Mouse (Mus musculus) 416B (cell line): ENCODE measurements around the gene Gm10401.
"Not testable (repeated sequence)": the region's sequence is repeated elsewhere in the genome, so short reads cannot be mapped to it uniquely, and the experiment has no call there.

ENCODE experiments used
- DNase-seq: peaks from one replicate; pipeline ENCODE4 v3.0.0; 2011; ENCODE audit warnings: low read depth

Gm10401 gene

DNA sequence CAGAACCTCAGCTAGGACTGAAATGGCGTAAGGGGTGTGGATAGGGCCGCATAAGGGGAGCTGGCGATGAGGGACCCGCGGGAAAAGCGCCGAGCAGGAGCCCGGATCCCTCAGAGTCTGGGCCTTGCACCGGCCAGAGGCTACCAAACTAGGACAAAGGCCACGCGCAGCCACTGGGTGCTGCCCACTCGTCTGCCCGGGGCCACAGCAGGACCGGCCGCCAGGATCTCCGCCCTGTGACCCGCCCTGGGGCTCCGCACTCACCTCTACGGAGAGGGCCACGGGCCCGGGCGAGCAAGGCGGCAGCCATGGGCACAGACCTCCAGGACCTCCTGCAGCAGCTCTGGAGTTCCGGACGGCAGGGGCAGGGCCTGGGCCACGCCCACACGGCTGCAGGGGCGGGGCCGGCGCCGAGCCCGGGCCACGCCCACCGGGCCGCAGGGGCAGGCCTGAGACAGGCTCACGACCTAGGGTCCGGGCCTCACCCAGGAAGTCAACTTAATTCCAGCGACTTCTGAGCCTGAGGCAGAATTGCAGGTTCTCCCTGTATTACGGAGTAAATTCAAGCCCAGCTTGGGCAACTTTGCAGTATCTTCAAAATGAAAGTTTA is 21.0 kb upstream of the Gm10401 start, which contains the start of gene Acads:
TSS of gene Acads (minus strand) at position 386 of the 610 bp plus-strand sequence.
- DNase-seq = peak; percentile 81

DNA sequence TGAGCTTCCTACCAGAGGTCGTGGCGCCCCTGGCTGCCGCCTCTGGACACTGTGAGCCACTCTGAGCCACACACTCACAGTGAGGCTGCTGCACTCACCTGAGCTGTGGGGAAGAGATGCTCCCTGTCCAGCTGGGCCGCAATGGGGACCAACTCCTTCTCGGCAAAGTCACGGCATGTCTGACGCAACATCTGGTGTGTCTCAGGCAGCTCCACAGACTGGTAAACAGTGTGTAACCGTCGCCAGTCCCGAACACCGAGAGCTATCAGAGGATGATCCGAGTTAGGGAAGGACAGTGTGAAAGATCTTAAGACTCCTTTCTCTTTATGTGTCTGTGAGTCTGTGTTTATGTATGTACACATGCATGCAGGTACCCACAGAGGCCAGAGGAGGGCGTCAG is 19.4 kb upstream of the Gm10401 start:
- no peak for DNase-seq

DNA sequence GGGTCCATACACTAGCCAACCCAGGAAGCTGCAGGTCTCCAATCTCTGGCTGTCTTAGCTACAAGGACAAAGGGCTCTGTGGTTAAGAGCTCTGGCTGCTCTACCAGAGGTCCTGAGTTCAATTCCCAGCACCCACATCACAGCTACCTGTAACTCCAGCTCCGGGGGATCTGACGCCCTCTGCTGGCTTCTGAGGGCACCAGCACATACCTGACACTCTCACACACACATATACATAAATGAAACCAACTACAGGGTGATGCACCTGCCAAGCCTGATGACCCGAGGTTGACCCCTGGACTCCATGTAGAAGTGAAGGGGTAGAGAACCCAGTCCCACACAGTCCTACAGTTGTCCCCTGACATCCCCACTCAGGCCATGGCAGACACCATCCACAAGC is 18.3 kb upstream of the Gm10401 start:
- no peak for DNase-seq

DNA sequence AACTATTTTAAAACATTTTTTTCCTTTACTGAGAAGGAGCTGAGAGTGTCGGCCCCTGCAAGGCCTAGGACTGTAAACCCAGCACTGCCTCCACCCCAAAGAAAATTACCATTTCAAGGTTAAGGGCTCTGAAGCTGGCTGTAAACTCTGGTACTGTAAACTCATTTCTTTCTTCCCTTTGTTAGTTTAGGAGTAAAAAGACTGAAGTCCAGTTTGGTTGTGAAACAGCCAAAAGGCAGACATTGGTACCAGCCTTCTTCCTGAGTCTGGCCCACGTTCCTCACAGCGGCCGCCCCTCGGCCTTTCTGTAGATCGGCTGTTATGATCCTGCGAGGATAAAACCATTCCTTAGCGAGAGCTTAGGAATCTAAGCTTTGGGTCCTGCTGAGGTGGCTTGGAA is 16.4 kb upstream of the Gm10401 start:
- no peak for DNase-seq

DNA sequence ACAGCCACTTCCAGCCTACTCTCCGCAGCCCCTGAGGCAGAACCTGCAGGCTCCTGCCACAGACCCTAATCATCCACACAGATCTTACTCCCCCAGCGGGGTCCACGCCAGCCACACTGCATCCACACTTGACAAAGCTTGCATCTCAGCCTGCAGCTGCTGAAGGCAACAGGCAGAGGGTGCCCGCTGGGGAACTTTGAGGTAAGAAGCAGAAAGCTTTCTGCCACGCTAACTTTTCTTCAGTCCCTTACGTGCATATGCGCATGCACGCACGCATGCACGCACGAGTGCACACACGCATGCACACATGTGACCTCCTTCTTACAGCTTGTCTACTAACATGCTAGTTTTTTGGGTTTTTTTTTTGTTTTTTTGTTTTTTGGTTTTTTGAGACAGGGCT is 15.1 kb upstream of the Gm10401 start:
- DNase-seq = no peak

DNA sequence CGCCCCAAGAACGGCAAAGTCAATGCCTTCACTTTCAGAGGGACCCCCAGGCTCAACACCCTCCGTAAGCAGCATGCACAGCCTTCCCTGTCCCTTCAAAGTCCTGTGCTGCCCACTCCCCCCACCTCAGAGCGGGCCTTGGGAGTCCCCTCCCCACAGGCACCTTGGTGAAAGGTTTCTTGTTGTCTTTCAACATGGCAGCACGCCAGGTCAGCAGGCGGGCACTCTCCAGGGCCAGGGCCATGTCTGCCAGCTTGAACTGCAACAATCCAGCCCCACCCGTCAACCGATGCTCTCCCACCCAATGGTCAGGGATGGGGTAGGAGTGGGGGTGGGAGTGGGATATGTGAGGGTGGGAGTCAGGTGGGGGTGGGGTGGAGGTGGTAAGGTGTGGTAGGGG is 13.1 kb upstream of the Gm10401 start:
- DNase-seq = no peak

DNA sequence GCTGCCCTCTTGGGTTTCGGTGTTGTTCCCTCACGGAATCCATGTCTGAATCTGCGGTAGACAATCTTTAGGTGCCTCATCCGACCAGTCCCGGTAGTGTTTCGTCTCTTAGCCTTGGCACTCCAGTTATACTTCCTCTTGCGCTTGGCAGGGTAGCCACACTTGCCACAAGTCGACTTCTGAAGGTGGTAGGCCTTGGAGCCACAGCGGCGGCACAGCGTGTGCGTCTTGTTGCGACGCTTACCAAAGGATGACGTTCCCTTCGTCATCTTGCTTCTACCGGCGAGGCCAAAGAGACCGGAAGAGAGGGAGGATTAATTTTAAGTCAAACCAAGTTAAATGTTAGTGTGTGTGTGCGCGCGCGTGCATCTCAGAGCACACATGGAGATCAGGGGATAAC is 5.2 kb upstream of the Gm10401 start:
- DNase-seq = not testable (repeated sequence)

DNA sequence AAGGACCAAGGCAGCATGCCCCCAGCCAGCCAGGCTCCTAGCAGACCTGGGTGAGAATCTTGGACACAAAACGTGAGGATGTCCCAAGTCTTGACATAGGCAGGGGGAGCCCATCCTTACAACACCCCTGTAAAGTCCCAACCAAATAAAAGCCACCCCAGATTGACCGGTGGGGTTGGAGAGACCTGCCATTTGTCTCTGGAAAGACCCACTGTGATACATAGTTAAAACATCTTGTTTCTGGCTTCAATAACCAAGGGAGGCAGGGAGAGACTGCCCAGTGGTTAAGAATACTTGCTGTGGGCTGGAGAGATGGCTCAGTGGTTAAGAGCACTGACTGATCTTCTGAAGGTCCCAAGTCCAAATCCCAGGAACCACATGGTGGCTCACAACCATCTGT is 4.1 kb upstream of the Gm10401 start:
- no peak for DNase-seq

DNA sequence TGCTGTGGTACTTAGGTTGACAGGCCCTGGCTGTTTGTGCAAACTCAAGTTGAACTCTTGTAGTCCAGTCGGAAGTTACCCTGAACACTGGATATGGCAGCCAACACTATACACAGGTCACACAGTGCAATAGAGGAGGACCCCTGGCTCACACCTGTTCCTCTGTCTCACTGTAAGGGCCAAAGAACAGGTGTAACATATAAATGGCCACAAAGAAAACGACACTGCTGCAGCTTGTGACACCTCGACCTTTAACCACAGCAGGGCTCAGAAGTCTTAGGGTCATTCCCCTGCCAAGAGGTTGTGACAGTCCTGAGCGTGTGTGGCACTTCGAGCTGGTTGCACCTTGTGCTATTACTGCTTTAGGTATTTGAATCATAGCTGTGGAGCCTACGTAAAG is 2.4 kb upstream of the Gm10401 start:
- DNase-seq = no peak

DNA sequence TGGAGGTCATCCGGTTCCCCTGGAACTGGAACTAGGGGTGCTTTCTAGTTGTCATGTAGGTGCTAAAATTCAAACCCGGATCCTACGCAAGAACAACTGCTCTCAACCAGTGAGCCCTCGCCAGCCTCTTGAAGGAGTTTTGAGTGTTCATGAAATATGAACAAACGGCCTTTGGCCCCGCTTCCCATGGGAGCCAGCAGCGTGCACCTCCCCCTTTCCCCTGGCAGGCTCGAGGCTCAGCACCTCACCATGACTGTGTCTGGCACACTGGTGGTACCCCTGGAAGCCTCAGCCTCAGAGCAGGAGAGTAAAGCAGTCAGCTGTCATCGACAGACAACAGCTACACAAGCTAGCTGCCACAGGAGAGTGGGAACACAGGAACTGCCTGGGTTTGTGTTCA is 1.9 kb upstream of the Gm10401 start:
- DNase-seq = no peak

DNA sequence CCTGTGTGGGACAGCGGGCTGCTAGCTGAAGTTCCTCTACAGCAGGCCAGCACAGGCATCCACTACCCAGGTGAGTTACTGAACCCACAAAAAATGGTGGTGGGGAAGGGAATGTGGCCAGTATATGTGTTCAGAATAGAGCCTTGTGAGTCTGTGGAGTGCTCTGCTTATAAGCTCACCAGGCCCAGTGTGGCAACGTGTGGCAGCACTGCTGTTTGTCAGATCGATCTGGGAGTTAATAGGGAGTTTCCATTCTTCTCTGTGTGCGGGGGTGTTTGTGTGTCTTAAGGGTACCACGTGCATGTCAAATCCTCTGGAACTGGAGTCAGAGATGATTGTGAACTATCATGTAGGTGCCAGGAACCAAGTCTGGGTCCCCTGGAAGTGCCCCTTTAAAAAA is 1.4 kb upstream of the Gm10401 start:
- DNase-seq = no peak

DNA sequence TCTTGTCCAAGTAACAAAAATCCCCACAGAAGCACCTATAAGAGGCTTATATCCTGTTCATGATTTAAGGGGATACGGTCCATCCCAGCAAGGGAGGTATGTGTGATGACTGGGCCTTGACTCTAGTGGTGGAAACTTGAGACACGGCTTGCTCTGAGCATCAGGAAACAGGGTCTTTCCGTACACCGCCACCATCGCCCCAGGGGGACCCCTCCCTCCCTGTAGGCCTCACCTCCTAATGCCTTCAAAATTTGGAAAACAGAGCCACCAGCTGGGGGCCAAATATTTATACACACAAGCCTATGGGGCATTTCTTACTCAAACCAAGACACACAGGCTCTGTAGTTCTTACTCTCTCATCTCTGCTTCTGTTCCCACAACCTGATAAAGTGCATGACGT is 6.3 kb downstream of the Gm10401 start:
- no peak for DNase-seq

DNA sequence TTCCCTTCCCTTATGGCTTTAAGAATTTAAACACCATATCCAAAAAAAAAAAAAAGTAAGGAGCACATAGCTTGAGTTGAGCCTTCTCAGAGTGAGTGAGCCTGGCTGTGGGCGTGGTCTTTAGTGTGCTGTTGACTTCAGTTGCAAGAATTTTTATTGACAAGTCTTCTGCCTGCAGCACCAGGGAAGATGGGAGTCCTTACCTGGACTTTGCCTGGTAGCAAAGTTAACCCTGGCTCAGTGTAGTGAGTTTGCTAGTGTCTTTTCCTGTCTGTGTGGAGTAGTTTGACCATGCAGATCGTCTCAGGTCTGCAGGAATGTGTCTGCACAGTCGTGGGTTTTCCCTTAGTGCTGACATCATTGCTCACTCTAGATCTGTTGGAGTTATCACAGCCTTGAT is 7.1 kb downstream of the Gm10401 start:
- DNase-seq = no peak

DNA sequence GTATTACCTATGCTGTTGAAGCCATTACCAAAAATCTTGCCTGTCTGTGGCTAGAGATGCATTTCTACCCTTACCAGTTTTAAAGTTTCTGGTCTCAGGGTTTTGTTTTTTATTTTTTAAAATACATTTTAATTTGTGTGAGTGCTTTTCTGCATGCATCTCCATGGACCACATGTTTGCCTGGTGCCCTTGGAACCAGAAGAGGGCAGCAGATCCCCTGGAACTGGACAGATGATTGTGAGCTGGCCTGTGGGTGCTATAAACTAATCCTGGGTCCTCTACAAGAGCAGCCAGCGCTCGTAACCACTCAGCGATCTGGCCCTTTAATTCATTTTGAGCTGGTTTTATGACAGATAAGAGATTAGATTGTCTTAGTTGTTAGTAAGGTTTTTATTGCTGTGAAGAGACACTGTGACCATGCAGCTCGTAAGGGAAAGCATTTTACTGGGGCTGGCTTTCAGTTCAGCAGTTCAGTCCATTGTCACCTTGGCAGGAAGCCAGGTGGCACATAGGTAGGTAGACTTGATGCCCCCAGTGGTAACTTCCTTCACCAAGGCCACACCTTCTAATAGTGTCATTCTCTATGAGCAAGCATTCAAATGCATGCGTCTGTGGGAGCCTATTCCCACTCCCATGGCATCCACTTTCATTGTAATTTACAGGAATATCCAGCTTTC is 8.4 kb downstream of the Gm10401 start:
- DNase-seq = no peak

DNA sequence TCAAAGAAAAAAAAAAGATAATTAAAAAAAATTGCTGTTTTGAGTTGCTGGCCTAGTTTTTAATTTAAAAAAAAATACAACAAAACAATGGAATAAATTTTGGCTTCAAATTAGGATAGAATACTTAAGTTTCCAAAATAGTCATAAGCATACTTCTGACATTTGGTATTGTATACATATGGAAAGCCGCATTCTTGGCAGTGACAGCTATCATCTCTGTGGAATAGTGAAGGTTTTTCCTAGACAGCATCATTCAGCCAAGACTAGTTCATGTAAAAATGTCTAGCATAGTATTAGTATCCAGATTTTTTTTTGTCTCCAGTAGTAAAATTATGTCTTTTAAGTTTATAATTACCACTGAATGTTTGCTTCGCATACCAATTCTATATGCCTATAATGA is 12.4 kb downstream of the Gm10401 start:
- DNase-seq = no peak

DNA sequence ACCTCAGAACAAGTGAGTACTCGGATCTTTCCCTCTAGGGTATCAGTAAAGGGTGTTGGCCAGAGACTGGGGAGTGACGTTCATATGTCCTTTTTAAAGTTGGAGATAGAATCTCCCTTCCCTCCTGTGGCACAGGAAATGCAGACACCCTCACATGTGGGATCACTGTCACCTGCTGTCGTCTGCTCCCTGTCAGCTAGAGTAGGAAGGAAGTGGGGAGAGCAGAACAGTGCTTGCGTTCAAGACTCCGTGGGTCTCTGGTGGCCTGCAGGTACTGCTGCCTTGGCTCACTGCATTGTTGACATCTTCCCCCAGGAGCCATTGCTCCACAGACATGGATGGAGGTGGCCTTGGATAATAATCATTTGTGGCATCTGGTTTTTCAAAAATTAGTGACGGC is 14.6 kb downstream of the Gm10401 start:
- DNase-seq = no peak

DNA sequence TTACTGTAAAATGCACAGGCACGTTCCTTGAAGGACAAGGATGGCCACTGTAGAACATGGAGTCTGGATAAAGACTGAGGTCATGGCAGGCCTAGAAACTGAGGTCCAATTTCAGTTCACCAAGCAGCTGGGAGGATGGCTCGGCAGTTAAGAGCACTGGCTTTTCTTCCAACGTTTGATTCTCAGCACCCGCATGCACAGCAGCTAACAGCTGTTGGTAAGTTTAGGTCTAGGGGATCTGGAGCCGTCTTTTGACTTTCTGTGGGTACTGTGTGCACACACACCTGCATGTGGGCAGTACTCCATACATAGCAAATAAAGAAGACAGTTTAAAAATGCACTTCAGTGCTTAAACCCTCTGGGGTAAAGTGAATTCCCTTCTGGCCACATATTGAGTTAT is 16.5 kb downstream of the Gm10401 start:
- DNase-seq = no peak

DNA sequence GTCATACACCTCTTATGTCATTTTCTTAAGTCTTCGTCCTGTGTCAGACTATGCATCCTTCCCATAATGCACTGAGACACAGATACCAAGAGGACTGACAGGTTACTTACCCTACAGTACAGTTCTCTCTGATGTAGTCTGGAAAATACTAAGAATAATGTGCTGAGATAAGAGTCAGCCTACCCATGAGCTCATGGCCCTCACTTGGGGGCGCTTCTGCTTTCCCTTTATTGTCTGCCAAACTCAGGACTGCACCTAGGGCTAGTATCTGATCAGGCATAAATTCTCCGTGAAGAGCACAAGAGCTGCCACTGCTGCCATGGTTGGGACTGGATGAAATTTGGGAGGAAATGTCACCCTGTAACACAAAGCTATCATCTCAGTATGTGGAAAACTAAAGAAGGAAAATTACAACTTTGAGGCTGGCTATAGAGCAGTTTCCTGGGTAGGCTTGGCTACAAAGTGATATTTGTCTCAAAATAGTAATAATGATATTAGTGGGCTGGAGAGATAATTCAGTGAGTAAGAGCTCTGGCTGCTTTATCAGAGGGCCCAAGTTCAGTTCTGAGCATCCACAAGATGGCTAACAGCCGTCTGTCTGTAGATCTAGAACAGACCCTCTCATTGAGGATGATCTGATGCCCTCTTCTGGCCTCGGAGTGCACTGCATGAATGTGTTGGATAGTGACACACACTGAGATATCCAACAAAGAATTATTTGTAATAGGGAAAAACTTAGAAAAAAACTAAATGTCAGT is 21.8 kb downstream of the Gm10401 start:
- DNase-seq = peak; percentile 75

DNA sequence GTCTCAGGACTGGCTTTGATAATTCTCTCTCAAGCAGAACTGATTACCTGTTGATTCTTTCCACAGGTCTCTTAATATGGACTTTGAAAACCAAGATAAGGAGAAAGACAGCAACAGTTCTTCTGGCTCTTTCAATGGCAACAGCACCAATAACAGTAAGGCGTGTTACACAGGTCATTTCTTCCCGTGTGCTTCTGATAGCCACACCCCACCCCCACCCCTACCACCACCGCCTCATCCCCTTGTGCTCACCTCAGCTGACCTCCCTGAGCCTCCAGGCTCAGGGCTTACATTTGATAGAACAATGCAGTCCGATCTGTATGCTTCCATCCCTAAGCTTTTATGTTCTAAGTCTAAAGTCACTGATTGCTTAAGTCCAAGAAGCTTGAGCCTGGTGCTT is 23.3 kb downstream of the Gm10401 start:
- DNase-seq = no peak

DNA sequence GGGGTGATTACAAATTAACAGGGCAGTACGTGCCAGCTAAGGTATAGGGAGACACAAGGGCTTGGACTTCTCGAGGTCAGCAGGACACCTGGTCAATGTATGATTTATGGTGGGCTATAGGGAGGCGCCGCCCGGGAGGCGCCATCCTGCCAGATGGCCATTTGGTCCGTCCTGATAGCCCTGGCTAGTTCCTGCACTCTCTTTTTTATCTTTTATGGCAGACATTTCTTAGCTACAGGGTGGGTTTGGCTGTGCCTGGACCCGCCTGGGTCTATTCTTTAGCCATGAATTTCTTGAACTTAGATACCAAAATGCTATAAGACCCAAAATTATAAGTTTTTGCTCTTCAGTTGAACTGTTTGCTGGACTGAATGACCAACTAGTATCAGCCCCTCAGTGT is 24.8 kb downstream of the Gm10401 start:
- not testable (repeated sequence) for DNase-seq

DNA sequence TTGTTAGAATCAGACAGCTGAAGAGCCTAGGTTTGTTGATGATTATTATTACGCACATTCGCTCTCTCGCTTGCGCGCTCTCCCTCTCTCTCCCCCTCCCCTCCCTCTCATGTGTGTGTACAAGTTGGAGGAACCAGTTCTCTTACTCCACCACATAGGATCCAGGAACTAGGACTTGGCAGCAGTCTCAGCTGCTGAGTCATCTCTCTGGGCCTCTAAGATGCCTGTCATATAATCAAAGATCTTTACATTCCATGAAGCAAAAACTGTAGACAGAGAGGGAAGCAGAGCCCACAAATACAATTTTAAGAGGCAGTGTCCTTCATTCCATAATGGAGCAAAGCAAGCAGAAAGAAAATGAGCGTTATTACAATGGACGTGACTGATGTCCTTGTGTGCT is 26.0 kb downstream of the Gm10401 start:
- peak; percentile 87 for DNase-seq

DNA sequence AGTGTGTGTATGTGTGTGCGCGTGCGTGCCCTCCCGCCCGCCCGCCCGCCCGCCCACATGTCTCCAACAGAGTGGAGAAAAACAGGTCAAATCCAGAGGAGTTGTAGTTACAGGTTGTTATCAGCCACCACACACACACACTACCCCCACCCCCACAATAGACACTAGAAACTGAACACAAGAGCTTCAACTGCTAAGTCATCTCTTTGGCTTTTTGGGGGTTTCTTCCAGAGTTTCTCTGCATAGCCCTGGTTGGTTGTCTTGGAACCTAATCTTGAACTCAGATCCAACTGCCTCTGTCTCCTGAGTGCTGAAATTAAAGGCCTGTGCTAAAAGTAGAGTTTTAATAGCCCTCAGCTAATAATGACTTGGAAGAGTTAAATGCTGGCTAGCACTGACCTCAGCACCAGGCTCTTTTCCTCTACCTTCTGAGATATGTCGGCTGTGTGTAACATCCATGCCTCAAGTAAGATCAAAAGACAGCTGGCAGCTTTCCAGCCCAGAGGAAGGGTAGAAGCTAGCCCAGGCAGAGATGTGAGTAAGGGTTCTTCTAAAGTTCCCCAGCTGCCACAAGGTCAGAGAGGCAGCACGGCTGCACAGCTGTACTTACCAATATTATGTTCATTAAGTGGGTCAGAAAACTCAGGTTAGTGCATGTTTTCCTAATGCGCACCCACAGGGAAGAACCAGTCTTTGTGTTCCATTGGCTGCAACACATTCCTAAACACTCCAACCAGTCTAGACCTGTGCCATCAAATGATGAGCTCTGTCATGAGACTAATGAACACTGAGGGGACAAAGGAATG is 26.8 kb downstream of the Gm10401 start:
- DNase-seq = peak; percentile 78

DNA sequence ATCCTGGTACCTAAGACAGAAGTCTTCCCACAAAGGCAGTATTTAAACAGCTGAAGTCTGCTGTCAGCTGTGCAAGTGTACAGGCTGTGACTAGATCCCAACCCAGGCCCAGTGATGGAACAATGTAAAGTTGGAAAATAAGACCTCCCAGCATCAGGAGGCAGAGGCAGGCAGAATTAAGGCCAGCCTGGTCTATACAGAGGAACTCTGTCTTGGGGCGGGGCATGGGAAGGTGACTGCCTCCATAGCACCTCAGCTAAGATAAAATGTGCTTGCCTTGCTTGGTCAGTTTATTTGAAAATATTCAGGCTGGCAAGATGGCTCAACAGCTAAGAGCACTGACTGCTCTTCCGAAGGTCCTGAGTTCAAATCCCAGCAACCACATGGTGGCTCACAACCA is 27.6 kb downstream of the Gm10401 start:
- no peak for DNase-seq
